Mouse (Mus musculus): ENCODE measurements at regions not wholly inside any gene's neighbourhood (a gene's known extent, or its start where the extent isn't known, plus 50 kb on each side); places are given as distances from the start of the nearest gene placed in this dataset.

DNA sequence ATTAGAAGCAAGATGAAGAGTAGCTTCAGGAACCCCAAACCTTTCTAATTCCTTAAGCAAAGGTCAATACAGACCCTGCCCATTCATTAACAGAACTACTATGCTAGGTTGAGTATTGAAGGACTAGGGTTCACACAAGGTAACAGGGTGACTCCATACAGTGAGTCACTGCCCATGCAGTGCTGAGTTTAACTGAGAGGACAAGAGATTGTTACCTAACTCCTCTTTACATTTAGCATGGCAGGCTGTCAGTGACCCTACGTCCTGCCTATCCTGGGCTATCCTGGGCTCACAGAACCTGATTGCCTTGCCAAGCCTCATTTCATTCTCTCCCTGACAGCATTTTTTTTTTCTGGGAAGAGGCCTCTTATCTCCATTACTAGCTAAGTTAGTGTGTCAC, 127.6 kb upstream of the Ell2 start:
- TF ChIP-seq CTCF (IDR thresholded peaks at IDR 0.05; ENCODE audit: low read depth, low read length) (no peak), POLR2AphosphoS5 (IDR thresholded peaks at IDR 0.05; ENCODE audit: insufficient replicate concordance, low read depth, low read length) (no peak), GATA1 (IDR thresholded peaks at IDR 0.05; ENCODE audit: borderline replicate concordance, low read length) (no peak)
